Mouse (Mus musculus) forebrain, embryonic 16.5 days (tissue): Measurements from ENCODE around the gene Ahdc1. TPM values are rescaled to one million over a fixed set of nuclear protein-coding genes. Genes with fewer than 3 reads are reported as not detected.
A peak's percentile ranks its signal among the peaks of the same experiment; 100 is the strongest.

Source experiments
- ATAC-seq: fragments of 200-750 bp; cut with Nextera tagmentation; 2 replicates; pipeline ENCODE4 v1.8.0; 2017; ENCODE audit warnings: mild to moderate bottlenecking, moderate library complexity
- H3K27ac ChIP-seq: fragments of 300-500 bp; sonication (generic); 2 replicates; pipeline ENCODE4 v1.5.1; 2014; ENCODE audit warnings: low read length, control low read depth
- H3K27me3 ChIP-seq: fragments of 300-500 bp; sonication (generic); replicated peaks from 2 replicates; pipeline ENCODE4 v1.6.1; 2014; ENCODE audit warnings: low read length; ENCODE audit not compliant: control insufficient read depth, insufficient read depth
- H3K36me3 ChIP-seq: fragments of 300-500 bp; sonication (generic); 2 replicates; pipeline ENCODE4 v1.6.1; 2014; ENCODE audit not compliant: control insufficient read depth, insufficient read depth
- H3K4me1 ChIP-seq: fragments of 300-500 bp; sonication (generic); replicated peaks from 2 replicates; pipeline ENCODE4 v1.6.1; 2014; ENCODE audit warnings: low read length; ENCODE audit not compliant: control insufficient read depth, insufficient read depth
- H3K4me2 ChIP-seq: fragments of 300-500 bp; sonication (generic); 2 replicates; pipeline ENCODE4 v1.6.1; 2014; ENCODE audit warnings: mild to moderate bottlenecking, low read length, control low read depth
- H3K4me3 ChIP-seq: fragments of 300-500 bp; sonication (generic); replicated peaks from 2 replicates; pipeline ENCODE4 v1.5.1; 2014; ENCODE audit warnings: mild to moderate bottlenecking, low read length, control low read depth
- H3K9ac ChIP-seq: fragments of 300-500 bp; sonication (generic); replicated peaks from 2 replicates; pipeline ENCODE4 v1.6.1; 2014; ENCODE audit warnings: low read depth, low read length, control low read depth
- H3K9me3 ChIP-seq: fragments of 300-500 bp; sonication (generic); 2 replicates; pipeline ENCODE4 v1.6.1; 2016; ENCODE audit warnings: low read length; ENCODE audit not compliant: control insufficient read depth
- WGBS: fragments of 180-500 bp; shearing (Covaris S2); extraction: QIAGEN DNeasy Blood & Tissue Kit; methylation state at CpG from one replicate; pipeline ENCODE4 v1.1.7; 2014; 5-methylcytosine and 5-hydroxymethylcytosine counted together
- polyA plus RNA-seq: library from polyadenylated mRNA; unstranded; fragments of >200 nt; fragmentation: Nextera tagmentation; extraction: Ambion mirVana; gene quantifications from 2 replicates; pipeline ENCODE4 v1.2.1, GENCODE M21; 2015

The Ahdc1 gene
- polyA plus RNA-seq, 1 experiment from 2014 or later: 13.0 TPM

GRCm38 (mm10) chr4:132982999-132983398 is 28.1 kb upstream of the Ahdc1 start:
- Histone ChIP-seq H3K4me1 (peaks cover 6% of the 10 kb centered on the region; the same call in 1 of the 2 replicates), H3K9me3 (no peaks in the 10 kb centered on the region), H3K36me3 (no peaks in the 10 kb centered on the region), H3K4me3 (no peak overlapping the region), H3K27me3 (no peaks in the 10 kb centered on the region), H3K4me2 (no peak overlapping the region), H3K27ac (no peak overlapping the region), H3K9ac (no peak overlapping the region)
- WGBS: 71% methylated on average over 6 of the region's 6 CpGs
- no peak for ATAC-seq

GRCm38 (mm10) chr4:132983664-132984512 is 27.2 kb upstream of the Ahdc1 start:
- no peaks in the 10 kb centered on the region for H3K9me3 ChIP-seq
- H3K9ac ChIP-seq: peak overlapping the region; percentile 1; the same call in 1 of the 2 replicates
- peak; percentile 59; the same call in 1 of the 2 replicates for ATAC-seq
- H3K4me1 ChIP-seq: peaks cover 6% of the 10 kb centered on the region; the same call in 1 of the 2 replicates
- 59% methylated on average over 7 of the region's 7 CpGs for WGBS
- peak overlapping the region; percentile 52 for H3K27ac ChIP-seq
- no peaks in the 10 kb centered on the region for H3K27me3 ChIP-seq
- no peak overlapping the region for H3K4me3 ChIP-seq
- no peaks in the 10 kb centered on the region for H3K36me3 ChIP-seq
- no peak overlapping the region for H3K4me2 ChIP-seq

- no peak overlapping the region for H3K9ac ChIP-seq
- no peak overlapping the region for H3K4me2 ChIP-seq
- H3K9me3 ChIP-seq: no peaks in the 10 kb centered on the region
- H3K4me1 ChIP-seq: peaks cover 4% of the 10 kb centered on the region; the same call in 1 of the 2 replicates
- 84% methylated on average over 6 of the region's 6 CpGs for whole genome bisulfite sequencing
- no peak for ATAC-seq
- no peaks in the 10 kb centered on the region for H3K36me3 ChIP-seq
- H3K4me3 ChIP-seq: no peak overlapping the region
- H3K27ac ChIP-seq: no peak overlapping the region
- no peaks in the 10 kb centered on the region for H3K27me3 ChIP-seq
These were observed 22.3 kb upstream of the Ahdc1 start for GRCm38 (mm10) chr4:132988581-132989355.

- Histone ChIP-seq H3K27me3 (no peaks in the 10 kb centered on the region), H3K4me3 (no peak overlapping the region), H3K9ac (no peak overlapping the region), H3K36me3 (no peaks in the 10 kb centered on the region), H3K9me3 (no peaks in the 10 kb centered on the region), H3K4me1 (no peaks in the 10 kb centered on the region), H3K27ac (no peak overlapping the region), H3K4me2 (no peak overlapping the region)
- WGBS: 70% methylated on average over 4 of the region's 4 CpGs
- no peak for ATAC-seq
These were observed 17.5 kb upstream of the Ahdc1 start for GRCm38 (mm10) chr4:132993553-132993952.

GRCm38 (mm10) chr4:132997469-132998237 is 13.4 kb upstream of the Ahdc1 start:
- no peak overlapping the region for H3K4me2 ChIP-seq
- H3K4me1 ChIP-seq: peaks cover 1% of the 10 kb centered on the region
- no peak for ATAC-seq
- no peaks in the 10 kb centered on the region for H3K36me3 ChIP-seq
- H3K9me3 ChIP-seq: no peaks in the 10 kb centered on the region
- no peak overlapping the region for H3K4me3 ChIP-seq
- H3K27ac ChIP-seq: no peak overlapping the region
- no peak overlapping the region for H3K9ac ChIP-seq
- WGBS: 46% methylated on average over 14 of the region's 14 CpGs
- H3K27me3 ChIP-seq: no peaks in the 10 kb centered on the region

GRCm38 (mm10) chr4:133002896-133003295 is 8.2 kb upstream of the Ahdc1 start:
- Histone ChIP-seq H3K4me2 (no peak overlapping the region), H3K27me3 (peaks cover 3% of the 10 kb centered on the region; the same call in 1 of the 2 replicates), H3K4me1 (peaks cover 13% of the 10 kb centered on the region), H3K4me3 (no peak overlapping the region), H3K9me3 (no peaks in the 10 kb centered on the region), H3K27ac (0 out of 2 replicates have a peak overlapping the region, but pooled peaks have one; percentile 30), H3K36me3 (no peaks in the 10 kb centered on the region), H3K9ac (no peak overlapping the region)
- ATAC-seq: no peak; the same call in 1 of the 2 replicates
- 12% methylated on average over 10 of the region's 10 CpGs for WGBS

- H3K9ac ChIP-seq: no peak overlapping the region
- 0 out of 2 replicates have a peak overlapping the region, but pooled peaks have one; percentile 30 for H3K27ac ChIP-seq
- no peak overlapping the region for H3K4me3 ChIP-seq
- no peaks in the 10 kb centered on the region for H3K9me3 ChIP-seq
- H3K27me3 ChIP-seq: peaks cover 3% of the 10 kb centered on the region; the same call in 1 of the 2 replicates
- no peaks in the 10 kb centered on the region for H3K36me3 ChIP-seq
- H3K4me2 ChIP-seq: no peak overlapping the region
- ATAC-seq: peak; percentile 62
- peaks cover 13% of the 10 kb centered on the region for H3K4me1 ChIP-seq
- WGBS: 32% methylated on average over 21 of the region's 21 CpGs
These were observed 7.6 kb upstream of the Ahdc1 start for GRCm38 (mm10) chr4:133003316-133004018.

- peak; percentile 27; the same call in 1 of the 2 replicates for ATAC-seq
- Histone ChIP-seq H3K4me2 (no peak overlapping the region), H3K27me3 (peaks cover 8% of the 10 kb centered on the region), H3K9ac (no peak overlapping the region), H3K27ac (no peak overlapping the region), H3K4me1 (peaks cover 13% of the 10 kb centered on the region), H3K4me3 (no peak overlapping the region), H3K9me3 (no peaks in the 10 kb centered on the region), H3K36me3 (no peaks in the 10 kb centered on the region)
- WGBS: 5% methylated on average over 3 of the region's 3 CpGs
These were observed 5.8 kb upstream of the Ahdc1 start for GRCm38 (mm10) chr4:133005233-133005632.
